Mouse (Mus musculus): Measurements from ENCODE around the gene Olfr692. TPM values are rescaled to one million over a fixed set of nuclear protein-coding genes. Genes with fewer than 3 reads are reported as not detected.
"Not testable (repeated sequence)": the region's sequence is repeated elsewhere in the genome, so short reads cannot be mapped to it uniquely, and the experiment has no call there.

Gene Olfr692
- not detected in 2 replicates for polyA plus RNA-seq (2012; rRNA removed)

GRCm38 (mm10) chr7:105367930-105368329, at the start of gene Olfr692:
Olfr692 (plus strand) TSS chr7:105368230.
- Histone ChIP-seq H3K27ac (ENCODE audit: insufficient read depth, low read length) (no peak within 1 kb of the TSS), H3K4me1 (ENCODE audit: control insufficient read depth, insufficient read depth, low read length) (no peaks in the 10 kb centered on the region), H3K4me3 (ENCODE audit: insufficient read depth, low read length) (no peak within 1 kb of the TSS)
- TF ChIP-seq CTCF (IDR thresholded peaks at IDR 0.05; ENCODE audit: extremely low read depth, insufficient read depth, low read length) = no peak
- TF ChIP-seq POLR2A (IDR thresholded peaks at IDR 0.05; ENCODE audit: extremely low read depth, insufficient read depth, low read length) = no peak

GRCm38 (mm10) chr7:105325302-105325701, 42.7 kb upstream of the Olfr692 start:
- Histone ChIP-seq H3K27ac (ENCODE audit: insufficient read depth, low read length) (no peak overlapping the region), H3K4me3 (ENCODE audit: insufficient read depth, low read length) (no peak overlapping the region), H3K4me1 (ENCODE audit: control insufficient read depth, insufficient read depth, low read length) (no peaks in the 10 kb centered on the region)
- TF ChIP-seq CTCF (IDR thresholded peaks at IDR 0.05; ENCODE audit: extremely low read depth, insufficient read depth, low read length) (no peak), POLR2A (IDR thresholded peaks at IDR 0.05; ENCODE audit: extremely low read depth, insufficient read depth, low read length) (no peak)

GRCm38 (mm10) chr7:105334004-105334403, 34.0 kb upstream of the Olfr692 start, which contains the start of gene Olfr690:
Olfr690 (minus strand) TSS chr7:105334104.
- Histone ChIP-seq H3K27ac (ENCODE audit: insufficient read depth, low read length) (no peak within 1 kb of the TSS), H3K4me1 (ENCODE audit: control insufficient read depth, insufficient read depth, low read length) (no peaks in the 10 kb centered on the region), H3K4me3 (ENCODE audit: insufficient read depth, low read length) (no peak within 1 kb of the TSS)
- TF ChIP-seq CTCF (IDR thresholded peaks at IDR 0.05; ENCODE audit: extremely low read depth, insufficient read depth, low read length) (no peak), POLR2A (IDR thresholded peaks at IDR 0.05; ENCODE audit: extremely low read depth, insufficient read depth, low read length) (no peak)

- H3K4me1 ChIP-seq (ENCODE audit: control insufficient read depth, insufficient read depth, low read length) = no peaks in the 10 kb centered on the region
- TF ChIP-seq CTCF (IDR thresholded peaks at IDR 0.05; ENCODE audit: extremely low read depth, insufficient read depth, low read length) (no peak), POLR2A (IDR thresholded peaks at IDR 0.05; ENCODE audit: extremely low read depth, insufficient read depth, low read length) (no peak)
- H3K4me3 ChIP-seq (ENCODE audit: insufficient read depth, low read length) = no peak within 1 kb of the TSS
- H3K27ac ChIP-seq (ENCODE audit: insufficient read depth, low read length) = no peak within 1 kb of the TSS
These were observed 25.9 kb upstream of the Olfr692 start, which contains the start of gene Olfr691 for GRCm38 (mm10) chr7:105342170-105342569. Olfr691 (minus strand) TSS chr7:105342270.

GRCm38 (mm10) chr7:105342752-105343151, 25.3 kb upstream of the Olfr692 start:
- H3K4me3 ChIP-seq (ENCODE audit: insufficient read depth, low read length) = no peak overlapping the region
- TF ChIP-seq POLR2A (IDR thresholded peaks at IDR 0.05; ENCODE audit: extremely low read depth, insufficient read depth, low read length) = no peak
- TF ChIP-seq CTCF (IDR thresholded peaks at IDR 0.05; ENCODE audit: extremely low read depth, insufficient read depth, low read length) = no peak
- no peak overlapping the region for H3K27ac ChIP-seq (ENCODE audit: insufficient read depth, low read length)
- H3K4me1 ChIP-seq (ENCODE audit: control insufficient read depth, insufficient read depth, low read length) = no peaks in the 10 kb centered on the region

- H3K27ac ChIP-seq (ENCODE audit: insufficient read depth, low read length); H3K4me3 ChIP-seq (ENCODE audit: insufficient read depth, low read length); H3K4me1 ChIP-seq (ENCODE audit: control insufficient read depth, insufficient read depth, low read length): not testable (repeated sequence)
These were observed 12.0 kb upstream of the Olfr692 start for GRCm38 (mm10) chr7:105356064-105356463.

- H3K27ac ChIP-seq (ENCODE audit: insufficient read depth, low read length); H3K4me3 ChIP-seq (ENCODE audit: insufficient read depth, low read length); H3K4me1 ChIP-seq (ENCODE audit: control insufficient read depth, insufficient read depth, low read length): not testable (repeated sequence)
These were observed 11.5 kb upstream of the Olfr692 start for GRCm38 (mm10) chr7:105356487-105356886.

- no peak overlapping the region for H3K27ac ChIP-seq (ENCODE audit: insufficient read depth, low read length)
- TF ChIP-seq CTCF (IDR thresholded peaks at IDR 0.05; ENCODE audit: extremely low read depth, insufficient read depth, low read length) (no peak), POLR2A (IDR thresholded peaks at IDR 0.05; ENCODE audit: extremely low read depth, insufficient read depth, low read length) (no peak)
- no peak overlapping the region for H3K4me3 ChIP-seq (ENCODE audit: insufficient read depth, low read length)
- no peaks in the 10 kb centered on the region for H3K4me1 ChIP-seq (ENCODE audit: control insufficient read depth, insufficient read depth, low read length)
These were observed 6.3 kb upstream of the Olfr692 start for GRCm38 (mm10) chr7:105361713-105362112.

- Histone ChIP-seq H3K4me1 (ENCODE audit: control insufficient read depth, insufficient read depth, low read length) (no peaks in the 10 kb centered on the region), H3K4me3 (ENCODE audit: insufficient read depth, low read length) (no peak overlapping the region), H3K27ac (ENCODE audit: insufficient read depth, low read length) (no peak overlapping the region)
- no peak for TF ChIP-seq POLR2A (IDR thresholded peaks at IDR 0.05; ENCODE audit: extremely low read depth, insufficient read depth, low read length)
- TF ChIP-seq CTCF (IDR thresholded peaks at IDR 0.05; ENCODE audit: extremely low read depth, insufficient read depth, low read length) = no peak
These were observed 762 bp upstream of the Olfr692 start for GRCm38 (mm10) chr7:105367268-105367667.

GRCm38 (mm10) chr7:105368521-105368920, 491 bp downstream of the Olfr692 start:
- H3K4me1 ChIP-seq (ENCODE audit: control insufficient read depth, insufficient read depth, low read length) = no peaks in the 10 kb centered on the region
- no peak overlapping the region for H3K27ac ChIP-seq (ENCODE audit: insufficient read depth, low read length)
- H3K4me3 ChIP-seq (ENCODE audit: insufficient read depth, low read length) = no peak overlapping the region

GRCm38 (mm10) chr7:105372912-105373311, 4.9 kb downstream of the Olfr692 start:
- H3K4me1 ChIP-seq (ENCODE audit: control insufficient read depth, insufficient read depth, low read length) = no peaks in the 10 kb centered on the region
- H3K27ac ChIP-seq (ENCODE audit: insufficient read depth, low read length) = no peak overlapping the region
- TF ChIP-seq POLR2A (IDR thresholded peaks at IDR 0.05; ENCODE audit: extremely low read depth, insufficient read depth, low read length) (no peak), CTCF (IDR thresholded peaks at IDR 0.05; ENCODE audit: extremely low read depth, insufficient read depth, low read length) (no peak)
- no peak overlapping the region for H3K4me3 ChIP-seq (ENCODE audit: insufficient read depth, low read length)

More at GRCm38 (mm10) chr7:105368521-105368920, 491 bp downstream of the Olfr692 start:
- TF ChIP-seq CTCF (IDR thresholded peaks at IDR 0.05; ENCODE audit: extremely low read depth, insufficient read depth, low read length) = no peak
- TF ChIP-seq POLR2A (IDR thresholded peaks at IDR 0.05; ENCODE audit: extremely low read depth, insufficient read depth, low read length) = no peak
